Mouse (Mus musculus) stomach, embryonic 16.5 days (tissue): ENCODE measurements around the gene Ly6g6d. TPM values are rescaled to one million over a fixed set of nuclear protein-coding genes. Genes with fewer than 3 reads are reported as not detected.

Experiments used
- ATAC-seq: fragments of 200-750 bp; cut with Nextera tagmentation; 2 replicates; pipeline ENCODE4 v1.8.0; 2017; ENCODE audit warnings: moderate number of reproducible peaks, moderate TSS enrichment; ENCODE audit not compliant: insufficient read depth, low FRiP score
- H3K27ac ChIP-seq: fragments of 300-500 bp; sonication (generic); 2 replicates; pipeline ENCODE4 v1.5.1; 2014; ENCODE audit warnings: low read length
- H3K27me3 ChIP-seq: fragments of 300-500 bp; sonication (generic); 2 replicates; pipeline ENCODE4 v1.6.1; 2014; ENCODE audit warnings: low read length, control low read depth, mixed read lengths; ENCODE audit not compliant: control insufficient read depth, insufficient read depth
- H3K36me3 ChIP-seq: fragments of 300-500 bp; sonication (generic); 2 replicates; pipeline ENCODE4 v1.6.1; 2014; ENCODE audit warnings: low read length; ENCODE audit not compliant: control insufficient read depth, insufficient read depth
- H3K4me1 ChIP-seq: fragments of 300-500 bp; sonication (generic); 2 replicates; pipeline ENCODE4 v1.6.1; 2014; ENCODE audit warnings: low read length, control low read depth, mixed read lengths; ENCODE audit not compliant: control insufficient read depth, insufficient read depth
- H3K4me2 ChIP-seq: fragments of 300-500 bp; sonication (generic); 2 replicates; pipeline ENCODE4 v1.6.1; 2014; ENCODE audit warnings: low read depth, low read length, mixed read lengths
- H3K4me3 ChIP-seq: fragments of 300-500 bp; sonication (generic); replicated peaks from 2 replicates; pipeline ENCODE4 v1.5.1; 2014; ENCODE audit warnings: mild to moderate bottlenecking, low read length
- H3K9ac ChIP-seq: fragments of 300-500 bp; sonication (generic); 2 replicates; pipeline ENCODE4 v1.6.1; 2014; ENCODE audit warnings: low read length
- H3K9me3 ChIP-seq: fragments of 300-500 bp; sonication (generic); replicated peaks from 2 replicates; pipeline ENCODE4 v1.6.1; 2016; ENCODE audit warnings: low read length, control low read depth; ENCODE audit not compliant: control insufficient read depth
- WGBS: fragments of 180-500 bp; shearing (Covaris S2); extraction: QIAGEN DNeasy Blood & Tissue Kit; methylation state at CpG from one replicate; pipeline ENCODE4 v1.1.7; 2014; 5-methylcytosine and 5-hydroxymethylcytosine counted together
- polyA plus RNA-seq: library from polyadenylated mRNA; unstranded; fragments of >200 nt; fragmentation: Nextera tagmentation; extraction: Ambion mirVana; gene quantifications from 2 replicates; pipeline ENCODE4 v1.2.1, GENCODE M21; 2015

Ly6g6d gene
- polyA plus RNA-seq, 1 experiment from 2014 or later: 3.2 TPM

- no peak; the same call in 1 of the 2 replicates for ATAC-seq
- WGBS: under 1% methylated on average over 33 of the region's 33 CpGs
- Histone ChIP-seq H3K36me3 (0 out of 2 replicates have a peak, but pooled peaks cover 13% of the 10 kb centered on the region), H3K4me2 (peak overlapping the region; percentile 75), H3K9ac (peak overlapping the region; percentile 88), H3K4me3 (peak overlapping the region; percentile 61), H3K9me3 (no peaks in the 10 kb centered on the region), H3K27ac (peak overlapping the region; percentile 30; the same call in 1 of the 2 replicates), H3K4me1 (peaks cover 28% of the 10 kb centered on the region), H3K27me3 (no peaks in the 10 kb centered on the region)
These were observed 42.9 kb upstream of the Ly6g6d start for GRCm38 (mm10) chr17:35120745-35121142.

DNA sequence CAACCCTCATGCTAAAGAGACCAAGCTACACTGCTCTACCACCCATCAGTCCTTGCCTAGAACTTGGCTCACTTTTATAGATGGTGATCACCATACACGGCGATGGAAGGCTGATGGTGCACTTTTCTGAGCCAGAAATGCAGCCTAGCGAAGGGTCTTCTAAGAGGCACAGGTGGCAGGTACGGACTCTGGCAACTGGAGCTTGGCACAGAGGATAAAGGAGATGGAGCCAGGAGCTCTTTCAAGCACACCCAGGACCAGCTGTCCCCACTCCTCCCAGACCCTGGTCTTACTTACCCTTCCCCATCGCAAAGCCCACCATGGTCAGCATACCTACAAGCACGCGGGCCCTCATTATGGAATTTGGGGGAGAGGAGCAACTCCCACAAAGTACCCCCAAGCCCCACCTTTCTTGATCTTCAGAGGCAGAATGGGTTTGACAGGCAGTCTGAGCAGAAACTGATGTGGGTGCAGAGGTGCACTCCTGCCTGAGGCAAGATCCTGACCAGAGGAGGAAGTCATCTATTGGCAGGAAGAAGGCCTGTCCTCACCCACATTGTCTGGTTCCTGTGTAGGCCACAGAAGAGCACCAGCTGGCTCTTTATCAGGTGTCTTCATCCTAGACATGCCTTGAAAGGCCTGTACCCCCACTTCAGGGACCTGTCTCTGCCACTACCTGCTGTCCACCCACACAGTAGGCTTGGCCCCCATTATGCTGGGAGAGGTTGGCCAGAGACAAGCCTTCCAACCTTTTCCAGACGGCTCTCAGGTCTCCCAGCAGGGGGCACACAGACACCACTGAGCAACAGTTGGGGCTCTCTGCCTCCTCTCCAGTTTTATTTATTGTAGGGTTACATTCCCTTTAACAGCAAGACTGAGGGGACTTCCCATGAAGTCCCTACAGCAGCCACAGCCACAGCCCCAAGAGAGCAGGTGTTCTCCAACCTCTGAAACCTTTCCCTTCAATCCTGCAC, 37.5 kb upstream of the Ly6g6d start, which contains the start of gene Ly6g5b:
Ly6g5b (minus strand) TSS at position 383 of the 974 bp plus-strand sequence.
- H3K27ac ChIP-seq: no peak within 1 kb of the TSS
- no peak for ATAC-seq
- H3K9ac ChIP-seq: no peak within 1 kb of the TSS
- no peak within 1 kb of the TSS for H3K4me2 ChIP-seq
- H3K36me3 ChIP-seq: peaks cover 13% of the 10 kb centered on the region; the same call in 1 of the 2 replicates
- no peak within 1 kb of the TSS for H3K4me3 ChIP-seq
- no peaks in the 10 kb centered on the region for H3K9me3 ChIP-seq
- 85% methylated on average over 8 of the region's 8 CpGs for WGBS
- H3K4me1 ChIP-seq: peaks cover 8% of the 10 kb centered on the region
- H3K27me3 ChIP-seq: no peaks in the 10 kb centered on the region

DNA sequence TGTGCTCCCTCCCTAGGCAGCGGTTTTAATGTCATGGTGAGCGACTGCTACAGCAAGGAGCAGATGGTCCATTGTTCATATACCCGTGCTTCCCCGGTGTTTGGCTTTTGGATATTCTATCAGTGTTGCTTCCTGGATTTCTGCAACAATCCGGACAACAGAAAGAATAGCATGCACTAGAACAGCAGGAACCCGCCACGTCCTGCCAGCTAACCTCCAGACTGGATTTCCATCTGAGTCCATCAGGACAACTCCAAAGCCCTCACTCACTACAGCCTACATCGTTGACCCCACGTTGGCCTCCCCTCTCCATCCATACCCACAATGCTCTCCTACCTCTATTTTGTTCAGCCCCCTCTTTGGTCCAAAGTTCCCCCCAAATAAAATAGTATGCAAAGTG, 33.9 kb upstream of the Ly6g6d start:
- Histone ChIP-seq H3K27ac (no peak overlapping the region), H3K4me1 (no peaks in the 10 kb centered on the region), H3K4me3 (no peak overlapping the region), H3K27me3 (no peaks in the 10 kb centered on the region), H3K9me3 (no peaks in the 10 kb centered on the region), H3K36me3 (no peaks in the 10 kb centered on the region; the same call in 1 of the 2 replicates), H3K4me2 (no peak overlapping the region), H3K9ac (no peak overlapping the region)
- WGBS: 70% methylated on average over 9 of the region's 9 CpGs
- no peak for ATAC-seq

DNA sequence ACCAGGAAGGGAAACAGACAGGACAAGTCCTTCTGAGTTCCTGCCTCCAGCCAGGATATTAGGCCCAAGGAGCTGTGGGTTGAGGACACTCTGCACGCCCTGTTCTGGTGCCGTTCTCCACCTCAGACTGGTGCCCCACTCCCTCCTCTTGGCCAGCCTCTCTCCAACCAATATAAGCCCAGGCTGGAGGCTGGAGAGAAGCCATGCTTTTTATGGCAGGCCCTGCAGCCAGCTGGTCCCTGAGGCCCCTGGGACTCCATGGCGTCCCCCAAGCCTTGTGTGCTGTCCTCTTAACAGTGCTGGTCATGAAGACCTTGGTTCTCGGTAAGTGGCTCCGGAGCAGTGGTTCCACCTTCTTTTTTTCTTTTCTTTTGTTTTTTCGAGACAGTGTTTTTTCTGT, 30.2 kb upstream of the Ly6g6d start, which contains the start of gene Ly6g5c:
Ly6g5c (plus strand) TSS at position 183 of the 400 bp plus-strand sequence.
- Histone ChIP-seq H3K4me2 (no peak within 1 kb of the TSS), H3K9me3 (no peaks in the 10 kb centered on the region), H3K4me1 (no peaks in the 10 kb centered on the region), H3K36me3 (no peaks in the 10 kb centered on the region), H3K4me3 (no peak within 1 kb of the TSS), H3K27ac (no peak within 1 kb of the TSS), H3K27me3 (no peaks in the 10 kb centered on the region), H3K9ac (no peak within 1 kb of the TSS)
- WGBS: 84% methylated on average over 6 of the region's 6 CpGs
- no peak for ATAC-seq

GRCm38 (mm10) chr17:35106522-35106921, 28.7 kb upstream of the Ly6g6d start:
- WGBS: 60% methylated on average over 3 of the region's 3 CpGs
- no peaks in the 10 kb centered on the region for H3K4me1 ChIP-seq
- no peaks in the 10 kb centered on the region for H3K27me3 ChIP-seq
- H3K4me3 ChIP-seq: no peak overlapping the region
- H3K27ac ChIP-seq: no peak overlapping the region
- no peak overlapping the region for H3K9ac ChIP-seq
- no peak for ATAC-seq
- H3K9me3 ChIP-seq: no peaks in the 10 kb centered on the region
- peaks cover 11% of the 10 kb centered on the region; the same call in 1 of the 2 replicates for H3K36me3 ChIP-seq
- H3K4me2 ChIP-seq: no peak overlapping the region

- no peak overlapping the region for H3K27ac ChIP-seq
- H3K4me2 ChIP-seq: peak overlapping the region; percentile 19; the same call in 1 of the 2 replicates
- H3K9me3 ChIP-seq: no peaks in the 10 kb centered on the region
- H3K4me3 ChIP-seq: no peak overlapping the region
- no peaks in the 10 kb centered on the region for H3K27me3 ChIP-seq
- WGBS: 22% methylated on average over 13 of the region's 13 CpGs
- no peak; the same call in 1 of the 2 replicates for ATAC-seq
- H3K9ac ChIP-seq: no peak overlapping the region
- no peaks in the 10 kb centered on the region for H3K4me1 ChIP-seq
- peaks cover 11% of the 10 kb centered on the region; the same call in 1 of the 2 replicates for H3K36me3 ChIP-seq
These were observed 28.0 kb upstream of the Ly6g6d start for GRCm38 (mm10) chr17:35105740-35106389.

DNA sequence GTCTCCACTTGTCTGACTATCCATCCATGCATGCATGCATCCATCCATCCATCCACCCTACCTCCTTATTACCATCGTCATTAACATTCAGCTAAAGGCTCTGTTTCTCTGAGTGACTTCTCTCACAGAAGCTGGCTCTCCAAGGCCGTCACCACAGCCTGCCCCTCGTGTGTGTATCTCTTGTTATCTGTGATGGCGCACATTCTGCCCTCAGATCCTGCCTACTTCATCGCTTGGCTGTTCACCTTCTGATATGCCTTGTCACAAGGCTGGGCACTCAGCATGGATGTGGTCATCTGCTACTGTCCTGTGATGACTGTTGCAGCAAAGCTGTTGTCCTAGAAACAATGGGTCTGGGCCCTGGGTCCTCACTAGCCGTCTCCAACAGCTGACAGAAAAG, 26.9 kb upstream of the Ly6g6d start:
- Histone ChIP-seq H3K9ac (no peak overlapping the region), H3K36me3 (peaks cover 12% of the 10 kb centered on the region; the same call in 1 of the 2 replicates), H3K4me3 (no peak overlapping the region), H3K9me3 (no peaks in the 10 kb centered on the region), H3K27me3 (no peaks in the 10 kb centered on the region), H3K4me2 (no peak overlapping the region), H3K27ac (no peak overlapping the region), H3K4me1 (no peaks in the 10 kb centered on the region)
- no peak for ATAC-seq
- WGBS: 75% methylated on average over 6 of the region's 6 CpGs

GRCm38 (mm10) chr17:35104079-35104478, 26.2 kb upstream of the Ly6g6d start:
- H3K9ac ChIP-seq: no peak overlapping the region
- H3K27ac ChIP-seq: no peak overlapping the region

More at GRCm38 (mm10) chr17:35104079-35104478, 26.2 kb upstream of the Ly6g6d start:
- H3K4me2 ChIP-seq: no peak overlapping the region
- WGBS: 87% methylated on average over 7 of the region's 7 CpGs
- H3K36me3 ChIP-seq: peaks cover 15% of the 10 kb centered on the region; the same call in 1 of the 2 replicates
- H3K9me3 ChIP-seq: no peaks in the 10 kb centered on the region
- H3K4me3 ChIP-seq: no peak overlapping the region
- ATAC-seq: no peak
- no peaks in the 10 kb centered on the region for H3K4me1 ChIP-seq
- H3K27me3 ChIP-seq: no peaks in the 10 kb centered on the region
